ENCODE assay signal across 8 mouse cellular contexts in the genomic region with DNA sequence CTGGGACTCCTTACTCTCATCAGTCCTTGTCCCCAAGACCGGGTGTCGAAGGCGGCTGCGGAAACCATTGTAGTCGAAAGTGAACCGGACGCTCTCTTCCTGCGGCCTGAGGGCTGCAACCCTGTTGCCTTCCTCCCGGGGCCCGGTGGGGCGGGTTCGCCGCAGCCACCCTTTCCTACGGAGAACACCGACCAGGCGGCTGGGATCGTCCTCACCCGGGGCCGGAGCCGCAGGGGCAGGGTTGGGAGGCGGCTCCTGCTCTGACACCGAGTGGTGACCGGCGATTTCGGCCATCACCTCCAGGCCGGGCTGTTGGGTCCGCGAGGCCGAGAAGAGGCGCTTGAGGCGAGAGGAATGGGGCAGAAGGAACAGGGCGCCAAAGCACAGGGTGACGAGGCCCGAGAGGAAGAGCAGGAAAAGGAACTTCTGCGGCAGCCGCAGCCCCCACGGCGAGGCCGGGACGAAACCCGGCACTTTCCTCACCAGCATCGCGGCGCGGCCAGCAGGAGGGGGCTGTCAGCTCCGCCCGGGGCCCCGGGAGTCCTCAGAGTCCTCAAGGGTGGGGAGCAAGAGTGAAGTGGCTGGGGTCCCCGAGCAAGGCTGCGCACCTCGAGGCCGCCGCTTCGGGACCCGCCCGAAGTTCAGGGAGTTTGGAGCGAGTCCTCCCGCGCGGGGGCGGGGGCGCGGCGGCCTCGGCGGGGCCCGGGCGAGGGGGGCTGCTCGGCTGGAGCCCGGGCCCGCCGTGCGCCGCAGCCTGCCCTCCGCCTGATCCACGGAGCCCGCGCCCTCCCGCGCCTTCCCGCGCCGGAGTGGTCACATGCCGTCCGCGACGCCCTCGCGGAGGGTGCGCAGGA. TPM values are rescaled to one million over a fixed set of nuclear protein-coding genes. Genes with fewer than 3 reads are reported as not detected.
DNase-seq lines count a peak whose midpoint lies in the region; ATAC-seq and TF ChIP-seq lines count a peak whose summit lies in the region.

No protein-coding gene starts in this region.

- peak overlapping the region; percentile 97 for H3K4me2 ChIP-seq in forebrain, postnatal 0 days (ENCODE audit: low read depth)
- H3K4me2 ChIP-seq in hindbrain, embryonic 11.5 days (replicated peaks; ENCODE audit: low read depth, low read length): peak overlapping the region; percentile 99
- peak overlapping the region; percentile 96 for H3K4me2 ChIP-seq in midbrain, embryonic 16.5 days (ENCODE audit: low read length)

- peak overlapping the region; percentile 97 for H3K4me3 ChIP-seq in bone marrow macrophage, adult 2 months (ENCODE audit: insufficient read depth, low read length)
- peak overlapping the region; percentile 64 for H3K4me3 ChIP-seq in forebrain, postnatal 0 days (ENCODE audit: low read depth, low read length)
- H3K4me3 ChIP-seq in hindbrain, embryonic 11.5 days (ENCODE audit: low read depth, low read length): peak overlapping the region; percentile 61
- H3K4me3 ChIP-seq in midbrain, embryonic 16.5 days (ENCODE audit: low read depth, low read length): peak overlapping the region; percentile 69

- 3% methylated on average over 85 of the region's 90 CpGs for WGBS in forebrain, postnatal 0 days
- under 1% methylated on average over 75 of the region's 90 CpGs for WGBS in hindbrain, embryonic 11.5 days
- under 1% methylated on average over 70 of the region's 90 CpGs for WGBS in midbrain, embryonic 16.5 days

- no peak for TF ChIP-seq CTCF in Patski (IDR thresholded peaks at IDR 0.05)
- no peak for TF ChIP-seq CTCF in bone marrow macrophage, adult 2 months (IDR thresholded peaks at IDR 0.05; ENCODE audit: low read depth, low read length)
- TF ChIP-seq CTCF in forebrain, postnatal 0 days (IDR thresholded peaks at IDR 0.05; ENCODE audit: low read depth): no peak

- peaks cover 26% of the 10 kb centered on the region for H3K4me1 ChIP-seq in bone marrow macrophage, adult 2 months (ENCODE audit: control insufficient read depth, insufficient read depth, low read length)
- H3K4me1 ChIP-seq in forebrain, postnatal 0 days (ENCODE audit: insufficient read depth): peaks cover 12% of the 10 kb centered on the region; the same call in 1 of the 2 replicates
- H3K4me1 ChIP-seq in hindbrain, embryonic 11.5 days (replicated peaks; ENCODE audit: control insufficient read depth, insufficient read depth, low read length): peaks cover 7% of the 10 kb centered on the region; the same call in 1 of the 2 replicates
- peaks cover 35% of the 10 kb centered on the region for H3K4me1 ChIP-seq in midbrain, embryonic 16.5 days (ENCODE audit: control insufficient read depth, insufficient read depth, low read length)

- H3K36me3 ChIP-seq in forebrain, postnatal 0 days (ENCODE audit: insufficient read depth): no peaks in the 10 kb centered on the region
- no peaks in the 10 kb centered on the region for H3K36me3 ChIP-seq in hindbrain, embryonic 11.5 days (ENCODE audit: control insufficient read depth, insufficient read depth, low read length)
- no peaks in the 10 kb centered on the region for H3K36me3 ChIP-seq in midbrain, embryonic 16.5 days (ENCODE audit: control insufficient read depth, insufficient read depth, low read length)

- ATAC-seq in Patski: peak; percentile 14
- no peak; the same call in 1 of the 2 replicates for ATAC-seq in forebrain, postnatal 0 days
- no peak for ATAC-seq in hindbrain, embryonic 11.5 days (ENCODE audit: low FRiP score)
- ATAC-seq in midbrain, embryonic 16.5 days: no peak
- no peak for ATAC-seq in frontal cortex, adult (ENCODE audit: low TSS enrichment)

- no peaks in the 10 kb centered on the region for H3K9me3 ChIP-seq in forebrain, postnatal 0 days (ENCODE audit: low read length)
- H3K9me3 ChIP-seq in hindbrain, embryonic 11.5 days (ENCODE audit: control insufficient read depth, low read length): no peaks in the 10 kb centered on the region
- H3K9me3 ChIP-seq in midbrain, embryonic 16.5 days (replicated peaks; ENCODE audit: control insufficient read depth, low read length, poor library complexity, severe bottlenecking): no peaks in the 10 kb centered on the region

- CTCF ChIA-PET in Patski (lab: Charles Lee): interaction anchor here (0.9 to 1.7 kb wide), 4 partner anchors 11 to 116 kb away, joined by 3 to 7 read pairs (median 4); no protein-coding TSS in a partner anchor

- POLR2A ChIA-PET in Patski (lab: Charles Lee): interaction anchor here (0.6 to 1.7 kb wide), 4 partner anchors 31 to 119 kb away, joined by 3 to 4 read pairs (median 4); no protein-coding TSS in a partner anchor

- H3K27me3 ChIP-seq in Patski: no peaks in the 10 kb centered on the region
- H3K27me3 ChIP-seq in forebrain, postnatal 0 days (ENCODE audit: insufficient read depth, low read length): peaks cover 8% of the 10 kb centered on the region; the same call in 1 of the 2 replicates
- peaks cover 18% of the 10 kb centered on the region for H3K27me3 ChIP-seq in hindbrain, embryonic 11.5 days (ENCODE audit: control insufficient read depth, insufficient read depth, low read length)
- H3K27me3 ChIP-seq in midbrain, embryonic 16.5 days (ENCODE audit: control insufficient read depth, insufficient read depth, low read depth, low read length): peaks cover 2% of the 10 kb centered on the region

- H3K9ac ChIP-seq in forebrain, postnatal 0 days: peak overlapping the region; percentile 52
- peak overlapping the region; percentile 57 for H3K9ac ChIP-seq in hindbrain, embryonic 11.5 days (ENCODE audit: low read depth, low read length)
- peak overlapping the region; percentile 71 for H3K9ac ChIP-seq in midbrain, embryonic 16.5 days (ENCODE audit: low read depth, low read length)

- peak overlapping the region; percentile 86 for H3K27ac ChIP-seq in bone marrow macrophage, adult 2 months (ENCODE audit: insufficient read depth, low read depth, low read length)
- H3K27ac ChIP-seq in forebrain, postnatal 0 days (ENCODE audit: low read depth, low read length): no peak overlapping the region; the same call in 1 of the 2 replicates
- 0 out of 2 replicates have a peak overlapping the region, but pooled peaks have one; percentile 17 for H3K27ac ChIP-seq in hindbrain, embryonic 11.5 days (ENCODE audit: low read depth, low read length)
- no peak overlapping the region for H3K27ac ChIP-seq in midbrain, embryonic 16.5 days (ENCODE audit: low read length)

- DNase-seq in Patski (ENCODE audit: low read depth, low spot score): no peak
- no peak for DNase-seq in forebrain, postnatal 0 days
- peak; percentile 51 for DNase-seq in hindbrain, embryonic 11.5 days (ENCODE audit: low spot score)
- DNase-seq in liver: peak; percentile 27
- peak; percentile 66 for DNase-seq in testis, postnatal 10 days (ENCODE audit: low spot score)

- in situ Hi-C loops in Patski (cut with MboI; ENCODE audit: low pct_unique_long_range_greater_than_20kb): loop anchor here (5.0 kb wide), 1 partner anchor 66 kb away; no protein-coding TSS in a partner anchor

- TF ChIP-seq POLR2A in bone marrow macrophage, adult 2 months (IDR thresholded peaks at IDR 0.05; ENCODE audit: borderline replicate concordance, low read depth, low read length): no peak

RNA-seq across cellular contexts. Expression of a gene that starts 0.9 kb away (rescaled TPM):
- polyA plus RNA-seq in Patski (2021): 16.2 TPM
- 87.4 and 93.7 TPM in 2 replicates for polyA plus RNA-seq in bone marrow macrophage, adult 2 months (2012; ENCODE audit: insufficient read depth, insufficient read length, missing spikeins)
- total RNA-seq in forebrain, postnatal 0 days (2014; rRNA removed): 8.3 and 9.9 TPM in 2 replicates
- 1.7 and 2.4 TPM in 2 replicates for polyA plus RNA-seq in forebrain, postnatal 0 days (2015; fragmentation: Nextera tagmentation; extraction: Ambion mirVana)
- polyA plus RNA-seq in hindbrain, embryonic 11.5 days (2014; fragmentation: Nextera tagmentation; extraction: Ambion mirVana): 3.8 and 5.3 TPM in 2 replicates
- 2.9 and 3.2 TPM in 2 replicates for polyA plus RNA-seq in midbrain, embryonic 16.5 days (2015; fragmentation: Nextera tagmentation; extraction: Ambion mirVana)

Comparison
In these comparisons a context has a peak if more than half of its experiments do, and no peak if none do; other contexts are left out.
1. DNase-seq: peak in hindbrain, embryonic 11.5 days (single experiment), liver (single experiment) and testis, postnatal 10 days (single experiment); none in Patski (single experiment) and forebrain, postnatal 0 days (single experiment).
2. H3K27ac ChIP-seq: peak in bone marrow macrophage, adult 2 months (single experiment) and hindbrain, embryonic 11.5 days (single experiment); none in forebrain, postnatal 0 days (single experiment) and midbrain, embryonic 16.5 days (single experiment).
3. Peak in every context shown above with its lines, with median percentiles within 50 percentile points of each other: H3K4me3 ChIP-seq, H3K4me2 ChIP-seq and H3K9ac ChIP-seq.